Mouse (Mus musculus): ENCODE data around the gene Kcng1.

DNA sequence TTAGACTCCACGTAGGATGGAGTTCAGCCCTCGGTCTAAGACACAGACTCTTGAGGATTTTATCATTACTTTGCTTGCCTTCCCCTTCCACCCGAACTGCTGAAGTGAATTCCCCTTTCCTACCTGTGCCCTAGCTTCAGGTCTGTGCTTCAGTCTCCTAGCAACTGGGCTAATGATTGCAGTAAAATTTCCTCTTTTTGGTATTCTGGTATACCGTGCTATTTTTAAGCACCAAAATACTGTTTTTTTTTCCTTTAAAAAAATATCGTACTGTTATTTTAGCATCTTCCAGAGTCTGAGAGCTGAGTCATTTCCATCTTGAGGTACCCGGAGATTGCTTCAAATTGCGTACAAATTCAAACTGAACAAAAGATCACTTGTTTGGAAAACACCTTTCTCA is 27.4 kb upstream of the Kcng1 start:
- no peak for TF ChIP-seq JUND (IDR thresholded peaks at IDR 0.05; ENCODE audit: low read depth, low read length)
- no peak for TF ChIP-seq CTCF (IDR thresholded peaks at IDR 0.05 in 2 of 3, conservative IDR thresholded peaks at IDR 0.05 in 1 of 3; ENCODE audit: control insufficient read depth in 1 of 3, insufficient read depth in 1 of 3, low read depth in 2 of 3, low read length in 3 of 3, poor library complexity in 1 of 3, severe bottlenecking in 1 of 3)
- TF ChIP-seq POLR2A (IDR thresholded peaks at IDR 0.05; ENCODE audit: control insufficient read depth in 1 of 2, insufficient read depth in 1 of 2, low read depth in 1 of 2, low read length in 2 of 2, poor library complexity in 1 of 2) = no peak
- no peak for TF ChIP-seq ZC3H11A (IDR thresholded peaks at IDR 0.05; ENCODE audit: low read depth, low read length)
- TF ChIP-seq CHD1 (IDR thresholded peaks at IDR 0.05; ENCODE audit: low read depth, low read length) = no peak
- no peak for TF ChIP-seq MXI1 (IDR thresholded peaks at IDR 0.05; ENCODE audit: low read depth, low read length)
- no peak for TF ChIP-seq MEF2A (IDR thresholded peaks at IDR 0.05; ENCODE audit: extremely low read depth, insufficient replicate concordance, low read depth, low read length, poor library complexity, severe bottlenecking)
- TF ChIP-seq SMC3 (IDR thresholded peaks at IDR 0.05; ENCODE audit: low read depth, low read length) = no peak
